Mouse (Mus musculus): ENCODE data around the gene Polr2l.
"Not testable (repeated sequence)": the region's sequence is repeated elsewhere in the genome, so short reads cannot be mapped to it uniquely, and the experiment has no call there.

The Polr2l gene

DNA sequence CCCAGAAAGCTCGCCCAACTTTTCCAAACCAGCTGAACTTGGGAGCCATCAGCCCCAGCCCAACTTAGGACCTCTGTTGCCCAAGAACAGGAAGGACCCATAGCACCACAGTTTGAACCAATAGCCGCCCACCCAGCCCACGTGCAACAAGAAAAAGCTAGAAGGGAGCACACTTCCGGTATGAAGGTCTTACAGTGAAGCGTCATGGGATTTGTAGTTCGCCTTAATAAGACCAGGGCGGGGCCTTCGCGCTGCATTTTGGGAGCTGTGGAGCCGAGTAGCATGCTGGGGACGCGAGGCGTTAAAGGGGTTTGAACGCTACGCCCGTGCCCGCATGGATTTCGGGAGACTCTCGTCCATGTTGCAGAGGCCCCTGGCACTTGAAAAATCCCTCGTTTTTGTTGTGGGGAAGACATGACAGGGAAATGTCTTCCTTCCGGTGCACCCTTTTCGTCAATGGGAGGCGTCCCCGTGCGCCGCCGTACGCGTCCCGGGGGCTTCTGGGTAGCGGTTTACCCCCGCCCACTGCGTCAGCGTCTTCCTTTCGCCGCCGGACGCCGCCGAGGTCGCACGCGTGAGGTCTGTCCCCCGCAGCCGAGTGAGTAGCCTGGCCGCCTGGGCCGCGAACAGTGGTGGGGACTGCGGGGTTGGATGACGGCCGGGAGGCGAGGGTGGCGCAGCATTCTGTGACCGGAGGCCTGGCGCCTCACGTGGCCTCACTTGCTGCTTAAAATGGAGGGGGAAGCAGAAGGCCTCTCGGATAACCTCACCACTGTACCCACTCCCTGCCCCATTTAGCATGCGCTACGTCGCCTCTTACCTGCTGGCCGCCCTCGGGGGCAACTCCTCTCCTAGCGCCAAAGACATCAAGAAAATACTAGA is 27.6 kb downstream of the Polr2l start, which contains the start of gene Rplp2:
Gene Rplp2, plus strand, starts transcription at position 261 of the 882 bp plus-strand sequence.
- peak; percentile 94 for DNase-seq (ENCODE audit: low spot score)

DNA sequence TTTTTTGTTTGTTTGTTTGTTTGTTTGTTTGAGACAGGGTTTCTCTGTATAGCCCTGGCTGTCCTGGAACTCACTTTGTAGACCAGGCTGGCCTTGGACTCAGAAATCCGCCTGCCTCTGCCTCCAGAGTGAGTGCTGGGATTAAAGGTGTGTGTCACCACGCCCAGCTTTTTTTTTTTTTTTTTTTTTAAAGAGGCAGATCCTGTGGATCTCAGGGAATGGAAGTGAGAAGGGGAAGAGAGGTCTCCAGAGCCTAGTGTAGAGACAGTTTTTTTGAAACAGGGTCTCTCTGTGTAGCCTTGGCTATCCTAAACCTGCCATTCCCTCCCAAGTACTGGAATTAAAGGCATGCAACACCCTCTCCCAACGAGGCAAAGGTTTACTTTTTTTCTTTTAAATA is 28.6 kb downstream of the Polr2l start:
- DNase-seq (ENCODE audit: low spot score), result not testable (repeated sequence)

DNA sequence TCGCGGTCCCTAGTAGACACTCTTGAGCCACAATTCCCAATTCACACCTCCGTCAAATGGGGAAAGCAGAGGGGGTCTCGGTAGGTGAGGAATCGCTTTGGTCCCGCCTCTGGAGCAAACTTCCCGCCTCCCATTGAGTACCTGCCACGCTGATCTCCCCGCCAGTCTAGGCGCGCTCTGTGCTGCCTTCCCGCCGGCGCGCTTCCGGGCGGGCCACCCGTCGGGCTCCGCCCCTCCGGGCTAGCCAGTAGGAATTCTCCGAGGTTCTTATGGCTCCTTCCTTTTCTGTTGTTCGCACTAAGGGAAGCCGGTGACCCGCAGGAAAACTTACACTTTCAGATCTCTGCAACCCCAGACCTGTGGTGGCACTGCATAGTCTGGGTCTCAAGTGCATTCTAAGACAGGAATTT is 31.1 kb downstream of the Polr2l start, which contains the start of gene Pidd1:
Gene Pidd1, minus strand, starts transcription at position 198 of the 410 bp plus-strand sequence.
- DNase-seq (ENCODE audit: low spot score), result peak; percentile 78

DNA sequence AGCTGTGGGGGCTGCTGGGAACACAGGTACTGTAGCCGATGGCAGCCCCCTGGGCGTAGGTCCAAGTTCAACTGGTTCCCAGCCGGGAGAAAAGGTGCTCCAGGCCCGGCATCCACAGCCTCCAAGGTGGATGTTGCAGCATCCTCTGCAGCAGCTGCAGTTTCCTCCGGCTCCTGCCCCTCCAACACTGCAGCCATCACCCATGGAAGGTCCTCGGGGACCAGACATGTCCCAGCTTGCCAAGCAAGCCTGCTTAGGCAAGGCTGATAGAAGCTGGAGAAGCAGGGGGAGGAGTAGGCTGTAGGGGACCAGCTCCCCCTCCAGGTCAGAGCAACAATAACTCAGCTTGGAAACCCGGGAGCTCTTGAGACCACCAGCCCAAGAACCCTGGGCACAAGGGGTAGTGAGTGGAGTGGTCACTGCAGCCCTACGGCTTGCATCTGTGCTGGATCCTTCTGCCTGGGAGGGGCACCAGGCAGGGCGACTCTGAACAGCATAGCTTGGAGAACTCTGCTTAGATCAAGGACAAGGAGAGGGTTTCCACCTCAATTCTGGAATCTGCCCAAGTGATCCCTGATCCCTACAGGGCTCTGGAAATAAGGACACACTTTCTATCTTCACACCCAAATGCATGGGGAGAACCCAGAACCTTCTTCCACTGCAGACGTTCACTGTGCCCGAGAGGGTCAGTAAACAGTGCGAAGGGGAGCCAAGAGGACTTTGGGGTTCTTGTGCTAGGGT is 31.7 kb downstream of the Polr2l start:
- DNase-seq (ENCODE audit: low spot score), result peak; percentile 73

DNA sequence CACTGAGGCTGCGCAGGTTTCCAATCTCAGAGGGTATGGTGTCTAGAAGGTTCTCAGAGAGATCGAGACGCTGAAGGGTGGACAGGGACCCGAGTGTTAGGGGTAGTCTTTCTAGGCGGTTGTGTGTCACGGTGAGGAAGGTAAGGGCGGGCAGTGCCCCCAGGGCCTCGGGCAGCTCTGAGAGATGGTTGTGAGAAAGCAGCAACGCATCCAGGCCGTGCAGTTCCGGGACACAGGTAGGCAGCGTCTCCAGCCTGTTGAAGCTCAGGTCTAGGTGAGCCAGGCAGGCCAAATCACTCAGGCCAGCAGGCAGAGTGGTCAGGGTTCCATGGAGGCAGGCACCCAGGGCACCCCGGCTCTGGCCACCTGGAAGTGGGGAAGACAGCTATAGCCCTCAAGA is 32.7 kb downstream of the Polr2l start:
- DNase-seq (ENCODE audit: low spot score), result no peak

DNA sequence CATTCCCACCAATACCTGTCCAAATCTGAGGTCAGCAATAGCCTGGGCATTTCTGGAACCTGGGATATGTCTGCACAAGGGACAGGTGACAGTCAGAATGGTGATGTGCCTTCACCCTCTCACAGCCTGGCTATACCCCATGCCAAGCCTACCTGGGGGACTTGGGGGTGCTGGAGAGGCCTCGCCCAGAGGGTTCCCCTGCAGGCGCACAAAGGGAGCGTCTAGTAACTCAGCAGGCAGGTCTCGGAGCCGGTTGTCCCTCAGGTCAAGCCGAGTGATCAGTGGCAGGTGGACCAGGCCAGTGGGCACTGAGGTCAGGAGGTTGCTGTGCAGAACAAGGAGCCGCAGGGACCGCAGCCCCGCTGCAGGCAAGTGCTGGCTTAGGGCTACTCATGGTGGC is 33.5 kb downstream of the Polr2l start:
- no peak for DNase-seq (ENCODE audit: low spot score)

DNA sequence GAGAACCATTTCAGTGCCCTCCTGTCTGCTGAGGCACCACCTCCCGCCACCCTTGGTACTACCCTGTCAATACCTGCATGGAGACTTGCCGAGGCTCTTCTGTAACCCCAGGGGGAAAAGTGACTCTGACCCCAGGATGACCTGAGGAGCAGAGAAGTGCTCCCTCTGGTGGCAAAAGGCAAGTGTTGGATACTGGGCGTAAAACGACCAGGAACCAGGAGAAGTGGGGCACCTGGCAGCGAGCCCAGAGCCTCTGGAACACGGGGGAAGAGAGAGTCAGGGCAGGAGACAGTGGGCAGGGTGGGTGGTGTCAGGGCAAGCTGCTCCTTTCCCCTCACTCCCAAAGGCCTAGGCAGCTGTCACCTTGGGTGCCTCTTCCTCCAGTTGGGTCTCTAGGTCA is 34.3 kb downstream of the Polr2l start:
- DNase-seq (ENCODE audit: low spot score), result peak; percentile 73

DNA sequence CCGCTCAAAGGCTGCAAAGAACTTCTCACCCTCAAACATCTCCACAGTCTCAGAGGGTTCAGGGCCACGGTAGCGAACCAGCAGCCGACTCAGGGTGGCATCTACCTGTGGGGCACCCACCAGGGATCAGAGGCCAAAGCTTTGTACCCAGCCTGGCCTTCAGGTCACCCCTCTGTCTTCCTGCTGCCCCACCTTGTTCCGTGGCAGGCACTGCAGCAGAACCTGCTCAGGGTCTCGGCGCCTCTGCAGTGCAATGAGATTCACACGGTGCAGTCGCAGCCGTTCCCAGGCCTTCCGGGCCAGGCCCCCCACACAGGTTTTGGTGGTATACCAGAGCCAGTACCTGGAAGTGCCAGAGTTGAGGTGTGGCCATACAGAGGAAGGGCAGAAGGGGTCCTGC is 35.1 kb downstream of the Polr2l start:
- DNase-seq (ENCODE audit: low spot score), result no peak

DNA sequence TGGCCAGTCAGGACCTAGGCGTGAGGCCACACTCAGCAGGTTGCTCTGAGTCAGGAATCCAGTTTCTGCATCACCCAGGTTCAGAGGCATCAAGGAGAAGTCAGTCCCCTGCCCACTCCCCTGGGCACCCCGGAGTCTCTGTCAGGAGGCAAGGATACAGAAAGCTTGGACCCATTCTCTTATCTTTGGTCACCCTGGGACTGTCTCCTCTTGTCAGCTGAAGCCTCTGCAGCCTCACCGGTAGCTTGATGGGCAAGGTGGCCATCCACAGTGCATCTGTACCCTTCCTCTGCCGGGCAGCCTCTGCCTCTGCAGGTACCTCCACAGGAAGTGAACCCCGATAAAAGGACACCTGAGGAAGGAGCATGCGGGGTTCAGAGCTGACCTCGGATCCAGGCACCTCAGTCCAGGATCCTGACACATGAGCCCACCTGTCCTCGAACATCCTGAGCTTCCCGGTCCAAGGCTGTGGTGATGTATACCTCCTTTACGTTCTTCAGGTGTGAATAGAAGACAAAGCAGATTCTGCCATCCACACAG is 35.7 kb downstream of the Polr2l start:
- no peak for DNase-seq (ENCODE audit: low spot score)

DNA sequence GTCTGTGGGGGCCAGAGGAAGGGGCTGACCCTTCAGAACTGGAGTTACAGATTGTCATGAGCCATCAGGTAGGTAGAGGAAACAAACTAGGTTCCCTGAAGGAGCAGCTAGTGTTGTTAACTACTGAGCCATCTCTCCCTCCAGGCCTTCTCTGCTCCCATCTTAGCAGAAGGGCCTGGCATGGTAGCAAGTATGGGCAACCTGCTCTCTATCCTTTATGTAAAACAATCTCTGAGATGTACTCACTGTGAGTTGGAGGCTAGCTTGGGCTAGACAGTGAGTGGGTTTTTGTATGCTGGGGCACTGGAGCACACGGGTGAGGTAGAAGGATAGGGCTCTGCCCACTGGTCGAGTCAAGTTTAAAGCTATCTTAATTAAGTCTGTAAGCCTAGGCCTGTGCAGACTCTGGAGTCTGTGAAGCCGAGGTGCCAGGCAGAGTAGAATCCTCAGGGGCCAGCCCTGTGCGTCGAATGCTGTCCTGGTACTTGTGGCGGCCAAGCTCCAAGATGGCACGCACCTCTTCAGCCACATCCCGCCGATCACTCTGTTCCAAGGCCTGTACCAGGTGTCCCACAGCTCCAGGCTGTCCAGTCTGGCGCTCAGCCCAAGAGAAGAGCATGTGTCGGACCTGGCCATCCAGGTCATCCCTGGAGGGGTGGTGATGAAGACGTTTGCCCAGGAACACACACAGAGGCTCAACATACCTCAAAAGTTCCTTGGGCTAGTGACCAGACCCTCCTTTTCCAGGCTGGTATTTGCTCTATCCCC is 36.5 kb downstream of the Polr2l start:
- no peak for DNase-seq (ENCODE audit: low spot score)

DNA sequence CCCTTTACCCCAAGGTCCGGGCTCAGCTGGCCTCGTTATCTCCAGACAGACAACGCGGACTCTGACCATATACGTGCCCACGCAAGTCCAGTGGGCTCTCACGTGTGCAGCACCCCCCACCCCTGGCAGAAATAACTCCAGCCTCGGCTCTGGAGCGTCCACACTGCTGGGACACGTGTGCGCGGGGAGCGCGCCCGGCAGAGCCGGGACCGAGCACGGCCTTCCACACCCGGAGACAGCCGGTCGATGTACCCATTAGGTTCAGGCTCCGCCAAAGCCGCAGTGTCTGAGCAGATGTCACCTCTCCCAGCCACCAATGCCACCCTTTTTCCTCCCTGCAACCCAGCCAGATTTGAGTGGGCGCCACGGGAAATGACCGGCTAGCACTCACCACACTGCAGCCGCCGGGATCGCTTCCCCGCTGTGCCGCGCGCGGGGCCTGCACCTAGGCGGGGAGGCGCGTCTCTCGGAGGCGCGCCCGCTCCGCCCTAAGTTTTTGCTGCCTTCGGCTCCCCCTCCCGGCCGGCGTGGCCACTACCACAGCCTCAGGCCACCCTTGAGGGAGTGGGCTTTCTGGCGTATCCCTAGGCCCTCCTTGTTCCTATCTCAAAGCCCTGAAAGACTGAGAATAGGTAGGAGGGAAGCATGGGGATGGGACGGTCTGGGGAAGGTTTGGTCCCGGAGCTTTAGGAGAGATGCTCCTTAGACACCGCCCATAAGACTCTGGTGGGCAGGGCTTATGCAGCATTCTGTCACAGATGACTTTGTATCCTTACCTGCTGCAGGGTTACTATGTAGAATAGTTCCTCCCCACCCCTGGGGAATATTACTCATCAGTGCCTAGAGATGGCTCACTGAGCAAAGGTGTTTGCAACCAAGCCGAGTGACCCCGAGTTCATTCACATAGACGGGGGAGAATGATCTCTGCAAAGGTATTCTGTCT is 37.5 kb downstream of the Polr2l start, which contains the start of gene Slc25a22:
Gene Slc25a22, minus strand, starts transcription at position 715 of the 943 bp plus-strand sequence.
- DNase-seq (ENCODE audit: low spot score), result peak; percentile 85

DNA sequence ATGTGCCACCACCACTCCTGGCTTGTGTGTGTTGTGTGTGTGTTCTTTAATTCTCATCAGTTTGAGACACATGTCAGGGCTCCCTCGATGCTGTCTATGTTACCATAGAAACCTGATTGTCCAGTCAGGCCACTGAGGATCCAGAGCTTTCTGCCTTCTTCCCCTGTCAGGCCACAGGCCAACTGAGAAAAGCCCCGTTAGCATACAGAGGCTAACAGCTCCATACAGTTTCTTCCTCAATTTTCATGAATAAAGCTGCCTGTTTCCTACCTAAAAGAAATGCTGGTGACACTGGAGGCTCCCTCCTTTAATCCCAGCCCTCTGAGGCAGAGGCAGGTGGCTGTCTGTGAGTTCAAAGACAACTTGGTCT is 38.4 kb downstream of the Polr2l start:
- no peak for DNase-seq (ENCODE audit: low spot score)

DNA sequence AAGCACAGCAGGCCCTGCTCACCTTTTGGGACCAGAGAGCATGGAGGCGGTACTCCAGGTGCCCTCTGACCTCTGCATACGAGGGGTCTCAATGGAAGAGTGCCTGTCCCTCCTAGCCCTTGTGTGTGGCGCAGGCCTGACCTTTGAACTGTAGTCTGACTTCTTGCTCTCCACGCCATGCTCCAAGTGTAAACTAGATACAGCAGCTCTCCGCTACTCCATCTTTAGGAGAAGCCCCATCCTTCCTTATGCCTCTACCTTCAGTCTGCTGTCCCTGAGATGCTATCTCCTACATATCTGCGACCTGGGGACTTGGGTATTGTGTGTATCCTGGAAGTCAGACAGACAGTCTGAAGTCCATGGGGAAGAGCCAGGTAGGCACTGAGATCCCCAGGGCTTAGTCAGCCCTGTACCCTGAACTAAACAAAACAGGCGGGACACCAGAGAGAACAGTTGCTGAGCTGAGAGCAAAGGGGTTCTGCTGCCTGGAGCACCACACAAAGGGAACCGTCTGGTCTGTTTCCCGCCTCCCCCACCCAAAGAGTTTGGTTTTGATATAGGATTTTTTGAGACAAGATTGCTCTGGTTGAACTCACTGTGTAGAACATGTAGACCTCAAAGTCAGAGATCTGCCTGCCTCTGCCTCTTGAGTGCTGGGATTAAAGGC is 38.9 kb downstream of the Polr2l start:
- no peak for DNase-seq (ENCODE audit: low spot score)

DNA sequence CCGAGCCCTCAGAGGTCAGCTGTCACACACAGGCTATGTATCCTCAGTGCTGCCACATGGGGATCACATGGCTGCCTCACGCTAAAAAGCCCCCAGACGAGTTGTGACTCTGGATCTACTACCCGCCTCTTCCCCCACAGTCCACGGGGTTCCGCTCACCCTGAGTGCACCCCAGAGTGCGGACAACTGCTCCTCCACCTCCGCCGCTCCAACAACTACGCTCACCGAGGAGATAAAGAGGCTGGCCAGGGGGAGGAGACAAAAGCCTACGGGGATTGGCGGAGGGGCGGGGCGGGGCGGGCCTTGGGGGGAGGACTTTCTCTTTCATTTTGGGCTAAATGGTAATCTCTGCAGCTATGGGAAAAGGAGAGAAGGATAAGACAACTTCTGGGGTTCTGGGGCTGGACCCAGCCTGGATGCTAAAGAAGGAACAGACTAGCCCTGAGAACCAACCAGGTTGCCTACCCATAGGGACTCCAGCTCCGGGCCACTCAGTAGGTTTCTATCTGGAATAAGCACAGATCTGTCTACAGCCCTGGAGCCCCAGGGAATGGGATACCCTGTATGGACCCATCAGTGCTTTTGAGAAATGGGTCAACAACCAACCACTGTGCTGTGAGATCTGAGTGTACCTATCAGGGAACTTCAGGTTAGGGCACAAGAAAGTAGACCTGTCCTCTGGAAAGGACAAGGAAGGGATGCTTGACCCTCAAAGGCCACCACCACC is 39.6 kb downstream of the Polr2l start:
- peak; percentile 49 for DNase-seq (ENCODE audit: low spot score)

DNA sequence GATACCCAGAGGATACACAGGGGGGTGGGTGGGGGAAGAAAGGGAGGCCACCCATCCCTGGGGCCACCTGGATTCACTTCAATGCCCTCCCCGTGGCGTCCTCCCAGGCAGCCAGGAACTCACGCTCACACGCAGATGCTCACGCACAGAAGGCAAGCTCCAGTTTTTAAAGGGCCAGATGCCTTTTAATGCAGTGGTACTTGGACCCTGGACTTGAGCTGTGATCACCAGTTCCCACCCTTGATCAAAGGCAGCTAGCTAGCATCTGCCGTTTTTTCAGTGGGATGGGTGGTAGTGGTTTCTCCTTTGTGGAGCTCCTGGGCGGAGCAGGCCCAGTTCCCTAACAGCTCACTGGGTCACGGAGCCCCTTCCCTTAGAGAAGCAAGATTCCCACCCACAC is 40.5 kb downstream of the Polr2l start:
- DNase-seq (ENCODE audit: low spot score), result peak; percentile 68

DNA sequence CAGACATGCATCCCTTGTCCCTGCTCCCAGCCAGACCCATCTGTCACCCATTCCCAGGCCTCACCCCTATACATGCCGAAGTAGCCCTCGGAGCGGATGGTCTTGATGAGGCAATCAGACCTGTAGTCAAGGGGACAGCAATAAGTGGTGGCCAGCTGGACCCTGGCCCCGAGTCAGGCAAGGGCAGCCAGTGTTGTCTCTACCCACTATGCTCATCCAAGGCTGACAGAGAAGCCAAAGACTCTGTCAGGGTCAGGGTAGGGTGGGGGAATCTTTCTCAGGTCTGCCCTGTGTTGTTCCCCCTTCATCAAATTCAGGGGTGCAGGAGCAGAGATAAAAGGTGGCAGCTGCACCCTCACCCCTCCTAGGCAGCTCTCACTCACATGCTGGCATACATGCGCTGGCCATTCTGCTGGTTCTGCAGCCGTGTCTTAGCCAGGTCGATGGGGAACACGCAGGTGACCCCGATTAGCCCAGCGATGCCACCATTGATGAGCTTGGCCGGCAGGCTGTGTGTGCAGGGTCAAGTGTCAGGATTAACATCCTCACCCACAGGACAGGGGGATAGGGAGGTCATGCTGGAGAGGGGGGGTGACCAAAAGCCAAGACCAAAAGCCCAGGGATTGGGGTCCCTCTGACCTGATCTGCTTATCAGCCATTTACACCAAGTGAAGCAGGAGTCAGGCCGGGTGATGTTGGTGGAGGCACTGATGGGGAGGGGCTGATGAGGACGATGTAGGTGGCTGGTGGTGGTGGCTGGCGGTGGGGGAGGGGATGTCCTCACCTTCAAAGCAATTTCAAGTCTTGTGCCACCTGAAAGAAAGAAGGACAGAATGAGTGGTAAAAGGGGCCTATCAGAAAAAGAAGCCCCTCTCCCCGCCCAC is 41.2 kb downstream of the Polr2l start:
- no peak for DNase-seq (ENCODE audit: low spot score)

DNA sequence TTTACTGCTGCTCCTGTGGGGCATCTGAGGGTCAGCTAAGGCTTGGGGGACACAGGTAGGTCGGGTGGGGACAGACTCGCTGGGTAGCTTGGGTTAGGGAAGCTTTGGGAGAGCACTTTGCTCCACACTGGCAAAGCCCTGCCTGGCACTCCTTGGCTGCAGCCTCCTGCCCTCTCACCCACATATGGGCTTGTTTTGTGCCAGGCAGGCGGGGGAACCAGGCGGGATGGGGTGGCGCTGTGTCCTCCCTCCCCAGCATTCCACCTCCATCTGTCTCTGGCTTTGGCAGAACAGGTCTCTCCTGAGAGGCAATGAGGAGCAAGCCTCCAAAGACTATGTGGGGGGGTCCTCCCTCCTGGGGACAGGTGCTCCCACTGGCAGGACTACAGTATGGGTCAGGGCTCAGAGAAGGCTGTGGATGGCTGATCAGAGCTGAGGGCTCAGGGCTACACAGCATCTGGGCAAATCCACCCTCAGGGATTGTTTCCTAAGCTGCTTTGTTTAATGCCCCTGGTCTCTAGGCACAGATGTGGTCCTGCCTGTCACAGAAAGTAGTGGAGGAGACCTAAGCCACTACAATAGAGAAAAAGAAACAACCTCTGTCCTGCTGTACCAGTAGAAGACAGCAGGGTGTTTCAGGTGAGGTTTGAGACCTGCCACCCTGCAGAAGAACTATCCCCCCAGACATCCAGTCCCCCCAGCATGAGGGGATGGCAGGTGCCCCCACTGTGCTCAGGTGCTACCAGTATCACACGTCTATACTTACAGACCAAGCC is 42.0 kb downstream of the Polr2l start:
- DNase-seq (ENCODE audit: low spot score), result no peak

DNA sequence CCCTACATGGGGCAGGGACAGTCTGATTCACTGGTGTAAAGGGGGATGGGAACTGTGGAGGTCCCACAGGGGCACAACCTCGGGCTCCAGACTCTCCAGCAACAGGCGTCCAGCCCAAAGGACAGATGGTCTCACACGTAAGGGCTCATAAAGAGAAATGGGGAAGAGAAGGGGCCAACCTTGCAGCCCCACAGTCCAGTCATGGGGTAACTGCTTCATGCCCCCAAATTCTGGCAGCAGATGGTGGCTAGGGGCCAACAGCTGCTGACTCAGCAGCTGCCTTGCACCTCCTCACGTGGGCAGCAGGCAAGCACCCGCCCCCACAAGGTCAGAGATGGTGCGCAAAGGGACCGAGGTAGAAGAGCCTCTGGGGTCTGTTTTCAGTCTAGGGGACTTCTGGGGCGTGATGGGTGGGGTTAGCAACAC is 42.7 kb downstream of the Polr2l start:
- DNase-seq (ENCODE audit: low spot score), result no peak
